Mouse (Mus musculus) G1E (cell line): ENCODE data around the gene 2610507B11Rik. TPM values are rescaled to one million over a fixed set of nuclear protein-coding genes. Genes with fewer than 3 reads are reported as not detected.

ENCODE experiments used
- ATAC-seq: 2 replicates; pipeline ENCODE4 v1.8.0; 2016; ENCODE audit warnings: mild to moderate bottlenecking; ENCODE audit not compliant: insufficient number of reproducible peaks, poor library complexity, low FRiP score, severe bottlenecking; ENCODE audit errors: extremely low read depth
- DNase-seq: peaks from one replicate; pipeline ENCODE4 v3.0.0; 2012; ENCODE audit warnings: low spot score
- H3K27me3 ChIP-seq: 2 replicates; pipeline ENCODE4 v1.6.1; 2012; ENCODE audit warnings: mild to moderate bottlenecking, low read length, inconsistent platforms; ENCODE audit not compliant: insufficient read depth
- H3K36me3 ChIP-seq: replicated peaks from 2 replicates; pipeline ENCODE3; 2012; ENCODE audit warnings: mild to moderate bottlenecking, inconsistent platforms
- H3K4me1 ChIP-seq: 2 replicates; pipeline ENCODE4 v1.6.1; 2012; ENCODE audit warnings: low read depth, low read length, inconsistent platforms, mixed read lengths; ENCODE audit not compliant: insufficient read depth
- H3K4me3 ChIP-seq: 2 replicates; pipeline ENCODE4 v1.5.1; 2012; ENCODE audit warnings: low read depth, mild to moderate bottlenecking, inconsistent platforms, low read length, moderate library complexity, mixed read lengths
- H3K9me3 ChIP-seq: replicated peaks from 2 replicates; pipeline ENCODE4 v1.6.1; 2012; ENCODE audit warnings: inconsistent platforms
- CTCF ChIP-seq: IDR thresholded peaks from 2 replicates; pipeline ENCODE4 v1.5.1; 2012; ENCODE audit warnings: low read depth, low read length, inconsistent platforms, mixed read lengths
- GATA1 ChIP-seq: IDR thresholded peaks from 2 replicates; pipeline ENCODE4 v1.6.1; 2012; ENCODE audit warnings: borderline replicate concordance, low read length, inconsistent platforms, mixed read lengths
- GATA2 ChIP-seq: IDR thresholded peaks from 2 replicates; pipeline ENCODE4 v1.6.1; 2012; ENCODE audit warnings: low read depth, low read length, inconsistent platforms, borderline replicate concordance
- POLR2AphosphoS5 ChIP-seq: IDR thresholded peaks from 2 replicates; pipeline ENCODE4 v1.6.1; 2012; ENCODE audit warnings: low read depth, low read length, inconsistent platforms; ENCODE audit not compliant: insufficient replicate concordance
- TAL1 ChIP-seq: conservative IDR thresholded peaks from 2 replicates; pipeline ENCODE4 v1.6.1; 2012; ENCODE audit warnings: low read depth, low read length, inconsistent platforms, mixed read lengths
- polyA plus RNA-seq: library from polyadenylated mRNA; stranded (reverse); fragments of >175 nt; gene quantifications from 2 replicates; pipeline ENCODE4 v1.2.3, GENCODE M21; 2012
- total RNA-seq, 2 experiments: library from RNA; stranded (forward) in 1 of 2; stranded (reverse) in 1 of 2; fragments of 200-1000 nt in 1 of 2; fragments of >200 nt in 1 of 2; fragmentation: Nextera tagmentation in 1 of 2; gene quantifications; 2 replicates each; pipeline ENCODE4 v1.2.3; 2014 to 2017

2610507B11Rik gene
- total and polyA plus RNA-seq, 3 experiments, result 55.8 to 113 (median 70.6) TPM

DNA sequence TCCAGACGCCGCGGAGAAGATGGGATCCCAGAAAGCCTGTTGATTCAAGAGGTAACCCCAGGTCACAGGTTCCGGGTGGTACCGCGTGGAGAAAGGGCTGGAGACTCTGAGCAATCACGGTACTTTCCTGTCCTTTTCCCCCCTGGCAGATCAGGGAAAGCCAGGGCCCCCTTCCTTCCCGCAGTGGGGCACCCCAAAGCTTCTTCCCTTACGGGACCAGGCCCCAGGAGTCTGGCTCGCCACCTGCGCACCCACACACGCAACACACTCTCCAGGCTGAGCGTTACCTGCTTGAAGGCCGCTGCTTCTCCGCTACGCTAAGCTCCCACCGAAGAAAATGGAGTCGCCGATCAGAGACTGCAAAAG, 16.3 kb upstream of the 2610507B11Rik start:
- peaks cover 43% of the 10 kb centered on the region for H3K36me3 ChIP-seq
- peak; percentile 13 for DNase-seq
- H3K4me3 ChIP-seq, result peak overlapping the region; percentile 81
- no peak for ATAC-seq
- peaks cover 56% of the 10 kb centered on the region for H3K4me1 ChIP-seq
- TF ChIP-seq CTCF, result no peak
- no peak for TF ChIP-seq GATA2
- no peak for TF ChIP-seq TAL1
- TF ChIP-seq POLR2AphosphoS5, result no peak
- TF ChIP-seq GATA1, result no peak
- no peaks in the 10 kb centered on the region for H3K27me3 ChIP-seq
- no peaks in the 10 kb centered on the region for H3K9me3 ChIP-seq

- ATAC-seq (peak; percentile 74), DNase-seq (peak; percentile 77)
- peaks cover 57% of the 10 kb centered on the region for H3K4me1 ChIP-seq
- H3K27me3 ChIP-seq, result no peaks in the 10 kb centered on the region
- peak within 1 kb of the TSS; percentile 81 for H3K4me3 ChIP-seq
- no peaks in the 10 kb centered on the region for H3K9me3 ChIP-seq
- peaks cover 41% of the 10 kb centered on the region for H3K36me3 ChIP-seq
- no peak for TF ChIP-seq GATA1
- no peak for TF ChIP-seq GATA2
These were observed 15.8 kb upstream of the 2610507B11Rik start, which contains the start of the genes Sdf2 and Supt6 for GRCm38 (mm10) chr11:78245627-78246317. Sdf2 (plus strand) TSS chr11:78245746. Supt6 (minus strand) TSS chr11:78245987.

GRCm38 (mm10) chr11:78246318-78247011, 15.1 kb upstream of the 2610507B11Rik start:
- ATAC-seq (no peak), DNase-seq (no peak)
- Histone ChIP-seq H3K27me3 (no peaks in the 10 kb centered on the region), H3K36me3 (peaks cover 42% of the 10 kb centered on the region), H3K9me3 (no peaks in the 10 kb centered on the region), H3K4me1 (peaks cover 60% of the 10 kb centered on the region), H3K4me3 (peak overlapping the region; percentile 81)
- TF ChIP-seq GATA2, result no peak
- TF ChIP-seq TAL1, result no peak
- TF ChIP-seq GATA1, result no peak
- no peak for TF ChIP-seq POLR2AphosphoS5
- TF ChIP-seq CTCF, result no peak

GRCm38 (mm10) chr11:78247012-78247348, 14.6 kb upstream of the 2610507B11Rik start:
- no peak for TF ChIP-seq TAL1
- TF ChIP-seq CTCF, result no peak
- no peak for TF ChIP-seq GATA2
- no peak for TF ChIP-seq GATA1
- no peak for TF ChIP-seq POLR2AphosphoS5
- no peaks in the 10 kb centered on the region for H3K9me3 ChIP-seq
- no peaks in the 10 kb centered on the region for H3K27me3 ChIP-seq
- peak overlapping the region; percentile 81; the same call in 1 of the 2 replicates for H3K4me3 ChIP-seq
- ATAC-seq (no peak), DNase-seq (no peak)
- H3K36me3 ChIP-seq, result peaks cover 43% of the 10 kb centered on the region
- peaks cover 56% of the 10 kb centered on the region for H3K4me1 ChIP-seq

- H3K4me3 ChIP-seq, result peak overlapping the region; percentile 61
- peak; percentile 72 for DNase-seq
- TF ChIP-seq POLR2AphosphoS5 (no peak), GATA2 (no peak), GATA1 (no peak), TAL1 (no peak), CTCF (no peak)
These were observed 13.8 kb upstream of the 2610507B11Rik start for GRCm38 (mm10) chr11:78247727-78248140.

DNA sequence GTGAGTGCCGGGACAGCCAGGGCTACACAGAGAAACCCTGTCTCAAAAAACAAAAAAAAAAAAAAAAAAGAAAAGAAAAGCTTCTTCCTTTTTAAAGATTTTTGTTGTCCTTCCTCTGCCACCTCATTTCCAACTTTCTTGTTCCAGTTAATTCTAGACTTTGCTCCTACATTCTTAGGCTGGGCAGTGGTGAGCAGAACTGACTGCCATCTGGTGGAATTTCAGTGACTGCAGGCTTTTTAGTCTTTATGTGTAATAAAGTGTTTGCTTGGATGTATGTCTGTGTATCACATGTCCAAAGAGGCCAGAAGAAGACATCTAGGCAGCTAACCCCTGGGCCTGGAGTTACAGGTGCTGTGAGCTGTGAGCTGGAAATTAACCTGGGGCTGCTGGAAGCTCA, 4.9 kb upstream of the 2610507B11Rik start:
- no peaks in the 10 kb centered on the region; the same call in 1 of the 2 replicates for H3K4me1 ChIP-seq
- no peak for ATAC-seq
- no peak overlapping the region for H3K4me3 ChIP-seq

More at GRCm38 (mm10) chr11:78247727-78248140, 13.8 kb upstream of the 2610507B11Rik start:
- H3K4me1 ChIP-seq, result peaks cover 53% of the 10 kb centered on the region
- ATAC-seq, result peak; percentile 54
- peaks cover 43% of the 10 kb centered on the region for H3K36me3 ChIP-seq
- no peaks in the 10 kb centered on the region for H3K9me3 ChIP-seq
- no peaks in the 10 kb centered on the region for H3K27me3 ChIP-seq

More for the DNA sequence above, 4.9 kb upstream of the 2610507B11Rik start:
- Histone ChIP-seq H3K27me3 (no peaks in the 10 kb centered on the region), H3K36me3 (peaks cover 33% of the 10 kb centered on the region), H3K9me3 (no peaks in the 10 kb centered on the region)
- TF ChIP-seq POLR2AphosphoS5, result no peak
- no peak for TF ChIP-seq GATA1
- TF ChIP-seq CTCF, result no peak
- no peak for TF ChIP-seq GATA2
- TF ChIP-seq TAL1, result no peak
- DNase-seq, result no peak
